8 mouse cellular contexts compared by ENCODE assay signal in the genomic region with DNA sequence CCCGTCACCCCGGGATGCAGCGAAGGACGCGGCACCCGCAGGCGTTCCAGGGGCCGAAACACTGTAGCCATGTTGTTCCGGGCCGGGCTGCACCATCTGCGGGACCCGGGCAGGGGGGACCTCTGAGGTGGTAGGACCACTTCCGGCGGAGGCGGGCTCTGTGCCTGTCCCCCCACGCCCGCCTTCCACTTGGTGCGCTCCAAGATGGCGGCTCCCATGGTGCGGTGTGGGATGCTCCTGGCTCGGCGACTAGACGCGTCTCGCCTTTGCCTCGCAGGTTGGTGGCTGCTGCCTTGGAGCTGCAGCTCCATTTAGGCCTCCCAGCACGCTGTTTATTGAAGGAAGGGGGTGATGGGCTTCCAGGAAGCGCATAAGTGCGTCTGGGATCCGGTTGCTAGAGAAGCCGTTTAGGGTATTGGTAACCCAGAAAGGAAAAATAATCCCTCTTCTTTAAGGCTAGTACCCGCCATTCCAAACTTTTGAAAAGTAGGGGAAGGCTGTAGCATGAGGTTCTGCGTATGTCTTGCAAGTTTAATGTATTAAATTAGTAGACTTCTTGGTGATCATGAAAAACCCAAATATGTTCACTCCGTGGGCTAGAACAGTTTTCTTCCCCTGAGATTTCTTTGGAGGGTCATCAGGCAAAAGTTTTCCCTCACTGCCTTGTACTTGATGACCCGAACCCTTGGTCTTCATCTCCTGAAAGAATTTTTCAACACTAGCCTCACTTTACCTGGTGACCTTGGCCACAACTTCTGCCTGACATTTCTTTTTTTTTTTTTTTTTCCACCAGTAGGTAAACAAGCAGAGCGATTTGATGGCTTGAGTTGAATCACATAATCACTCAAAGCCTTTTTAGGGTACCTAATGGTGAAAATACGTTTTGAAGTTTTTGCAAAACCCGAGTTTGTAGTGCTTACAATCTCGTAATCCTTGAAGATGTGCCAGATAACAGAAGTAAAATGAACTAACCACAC. TPM values are rescaled to one million over a fixed set of nuclear protein-coding genes. Genes with fewer than 3 reads are reported as not detected.
DNase-seq lines count a peak whose midpoint lies in the region; ATAC-seq and TF ChIP-seq lines count a peak whose summit lies in the region.

Gene Ptcd2, minus strand, starts transcription at position 107 of the 977 bp plus-strand sequence.
Gene Mrps27, plus strand, starts transcription at position 188 of the 977 bp plus-strand sequence.

- POLR2A ChIA-PET in Patski (lab: Charles Lee): no interaction called here

- no peaks in the 10 kb centered on the region for H3K9me3 ChIP-seq in hindbrain, embryonic 13.5 days

- DNase-seq in Patski (ENCODE audit: low read depth, low spot score): peak; percentile 49
- DNase-seq in cerebellum, postnatal 14 days: peak; percentile 98
- peak; percentile 92 to 95 for DNase-seq in frontal cortex, postnatal 14 days (ENCODE audit: low spot score in 2 of 2)
- DNase-seq in layer of hippocampus, postnatal 25 days (ENCODE audit: extremely low spot score in 1 of 2, low spot score in 1 of 2): peak; percentile 97 to 98
- peak; percentile 96 for DNase-seq in lung, postnatal 25 days (ENCODE audit: low spot score)
- DNase-seq in retina, embryonic 14.5 days (ENCODE audit: low spot score): peak; percentile 97
- peak; percentile 98 for DNase-seq in thymus, postnatal 4 days

- peaks cover 41% of the 10 kb centered on the region for H3K36me3 ChIP-seq in hindbrain, embryonic 13.5 days

- peak within 1 kb of the TSS; percentile 83 for H3K4me3 ChIP-seq in hindbrain, embryonic 13.5 days

- 4% methylated on average over 39 of the region's 39 CpGs for WGBS in hindbrain, embryonic 13.5 days

- peaks cover 16% of the 10 kb centered on the region for H3K4me1 ChIP-seq in hindbrain, embryonic 13.5 days (replicated peaks)

- ATAC-seq in Patski: peak; percentile 93
- ATAC-seq in hindbrain, embryonic 13.5 days (ENCODE audit: low FRiP score): peak; percentile 98

- CTCF ChIA-PET in Patski (lab: Charles Lee): interaction anchor here (0.9 kb wide), 1 partner anchor 493 kb away, joined by 3 read pairs; no protein-coding TSS in a partner anchor

- peak within 1 kb of the TSS; percentile 84 for H3K4me2 ChIP-seq in hindbrain, embryonic 13.5 days

- no peak for TF ChIP-seq CTCF in Patski (IDR thresholded peaks at IDR 0.05)

- peak within 1 kb of the TSS; percentile 93 for H3K9ac ChIP-seq in hindbrain, embryonic 13.5 days

- peak within 1 kb of the TSS; percentile 92 for H3K27ac ChIP-seq in hindbrain, embryonic 13.5 days

- in situ Hi-C loops in Patski (cut with MboI; ENCODE audit: low pct_unique_long_range_greater_than_20kb): no loop called here

- no peaks in the 10 kb centered on the region for H3K27me3 ChIP-seq in Patski
- no peaks in the 10 kb centered on the region for H3K27me3 ChIP-seq in hindbrain, embryonic 13.5 days

RNA-seq across cellular contexts. Expression of gene Ptcd2, which starts in this region (rescaled TPM):
- polyA plus RNA-seq in Patski (2021): 37.3 TPM
- polyA plus RNA-seq in hindbrain, embryonic 13.5 days (2015; fragmentation: Nextera tagmentation; extraction: Ambion mirVana): 52.0 and 53.5 TPM in 2 replicates
- 10 to 100 TPM; 28.2 to 33.0 TPM for total RNA-seq in layer of hippocampus, postnatal 25 days (2021)

RNA-seq across cellular contexts. Expression of gene Mrps27, which starts in this region (rescaled TPM):
- polyA plus RNA-seq in Patski (2021): 37.7 TPM
- polyA plus RNA-seq in hindbrain, embryonic 13.5 days (2015; fragmentation: Nextera tagmentation; extraction: Ambion mirVana): 35.7 and 41.1 TPM in 2 replicates
- 10 to 100 TPM; 26.5 to 28.4 TPM for total RNA-seq in layer of hippocampus, postnatal 25 days (2021)

Comparison
In these comparisons a context has a peak if more than half of its experiments do, and no peak if none do; other contexts are left out.
1. Peak in every context shown above with its lines: DNase-seq, ATAC-seq, H3K4me3 ChIP-seq and H3K27ac ChIP-seq.